Mouse (Mus musculus): ENCODE results near the gene Tmem130.

GRCm38 (mm10) chr5:144729216-144729615 is 32.4 kb downstream of the Tmem130 start:
- TF ChIP-seq CTCF (IDR thresholded peaks at IDR 0.05; ENCODE audit: control insufficient read depth, insufficient read depth, insufficient read length): no peak
- TF ChIP-seq MYOG (IDR thresholded peaks at IDR 0.05; ENCODE audit: control insufficient read depth, extremely low read depth, insufficient read length): no peak
- TF ChIP-seq MAX (IDR thresholded peaks at IDR 0.05): no peak
- no peak for TF ChIP-seq USF1 (IDR thresholded peaks at IDR 0.05; ENCODE audit: low read depth)
- TF ChIP-seq MYOD1 (IDR thresholded peaks at IDR 0.05; ENCODE audit: control insufficient read depth, insufficient read length, low read depth): no peak
- TF ChIP-seq CEBPB (IDR thresholded peaks at IDR 0.05; ENCODE audit: low read depth): no peak
- TF ChIP-seq FOSL1 (IDR thresholded peaks at IDR 0.05; ENCODE audit: insufficient read depth, low read length, poor library complexity, severe bottlenecking): no peak

Data from C2C12 (cell line).